Mouse (Mus musculus) left cerebral cortex, adult 11 months (tissue): ENCODE data around the gene Kmo.

Experiments used
- DNase-seq: peaks from one replicate; pipeline ENCODE4 v3.0.0; 2022; ENCODE audit warnings: low spot score

The Kmo gene

GRCm38 (mm10) chr1:175698293-175698692 lies 78.1 kb downstream of the Kmo start, which contains the start of gene Wdr64:
Gene Wdr64 (plus strand): TSS chr1:175698593.
- no peak for DNase-seq

DNA sequence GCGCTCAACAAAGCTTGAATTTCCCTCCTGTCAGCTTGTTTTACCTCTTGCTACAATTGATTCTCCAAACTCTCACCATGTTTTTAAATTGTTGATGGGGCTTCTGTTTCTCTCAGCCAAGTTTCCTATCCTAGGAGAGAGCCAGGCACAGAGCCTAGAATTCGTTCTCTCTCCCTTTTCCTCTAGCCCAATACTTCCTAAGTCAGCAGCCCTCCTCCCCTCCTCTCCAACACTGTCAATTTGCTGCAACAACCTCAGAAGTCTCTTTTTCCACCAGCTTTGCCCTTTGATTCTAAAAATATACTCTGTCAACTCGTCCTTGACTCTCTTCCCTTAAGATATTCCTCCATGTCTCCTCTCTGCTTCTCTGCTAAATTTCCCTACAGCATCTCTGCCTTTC lies 79.2 kb downstream of the Kmo start:
- no peak for DNase-seq

GRCm38 (mm10) chr1:175699796-175700195 lies 79.6 kb downstream of the Kmo start:
- no peak for DNase-seq

GRCm38 (mm10) chr1:175701145-175701544 lies 81.0 kb downstream of the Kmo start:
- no peak for DNase-seq

GRCm38 (mm10) chr1:175707599-175707998 lies 87.4 kb downstream of the Kmo start:
- no peak for DNase-seq

GRCm38 (mm10) chr1:175708013-175708412 lies 87.8 kb downstream of the Kmo start:
- DNase-seq, result no peak
